Mouse (Mus musculus) lung, postnatal 0 days (tissue): Measurements from ENCODE around the gene Gm45521.

ENCODE experiments used
- CTCF ChIP-seq: IDR thresholded peaks from 2 replicates; pipeline ENCODE4 v1.5.1; 2016; ENCODE audit warnings: antibody characterized with exemption, mild to moderate bottlenecking
- EP300 ChIP-seq: IDR thresholded peaks from 2 replicates; pipeline ENCODE4 v1.6.1; 2016; ENCODE audit warnings: antibody characterized with exemption, mild to moderate bottlenecking, control low read depth

- no peak for TF ChIP-seq EP300
- TF ChIP-seq CTCF, result no peak
These were observed 14.9 kb downstream of the Gm45521 start for GRCm38 (mm10) chr14:7971889-7972493.
